Mouse (Mus musculus): ENCODE data around the gene Hoxa9. TPM values are rescaled to one million over a fixed set of nuclear protein-coding genes. Genes with fewer than 3 reads are reported as not detected.

Gene Hoxa9
- polyA plus RNA-seq, 1 experiment, result 17.7 TPM

GRCm38 (mm10) chr6:52205638-52206621, 25.0 kb downstream of the Hoxa9 start:
- H3ac ChIP-seq (ENCODE audit: control insufficient read depth, insufficient read length), result no peak overlapping the region
- H3K27me3 ChIP-seq (ENCODE audit: control insufficient read depth, insufficient read depth, insufficient read length), result no peaks in the 10 kb centered on the region
- H3K4me2 ChIP-seq (ENCODE audit: low read depth), result no peak overlapping the region
- H3K36me3 ChIP-seq (ENCODE audit: control insufficient read depth, insufficient read depth), result peaks cover 16% of the 10 kb centered on the region
- H3K4me3 ChIP-seq, result no peak overlapping the region
- TF ChIP-seq POLR2A (IDR thresholded peaks at IDR 0.05; ENCODE audit: insufficient read length, low read depth) (no peak), REST (IDR thresholded peaks at IDR 0.05; ENCODE audit: insufficient read depth, insufficient read length) (no peak), USF1 (IDR thresholded peaks at IDR 0.05; ENCODE audit: low read depth) (no peak), TCF12 (IDR thresholded peaks at IDR 0.05; ENCODE audit: insufficient read depth, poor library complexity, severe bottlenecking) (no peak), SRF (IDR thresholded peaks at IDR 0.05; ENCODE audit: control insufficient read depth, insufficient read length, low read depth) (no peak), E2F4 (IDR thresholded peaks at IDR 0.05; ENCODE audit: insufficient read depth) (no peak), TCF3 (IDR thresholded peaks at IDR 0.05; ENCODE audit: insufficient read length, low read depth) (no peak), POLR2AphosphoS2 (IDR thresholded peaks at IDR 0.05; ENCODE audit: insufficient read length, low read depth) (no peak), MAX (IDR thresholded peaks at IDR 0.05; ENCODE audit: low read depth) (no peak)
- H3K79me2 ChIP-seq (ENCODE audit: control insufficient read depth, insufficient read depth), result peaks cover 27% of the 10 kb centered on the region

DNA sequence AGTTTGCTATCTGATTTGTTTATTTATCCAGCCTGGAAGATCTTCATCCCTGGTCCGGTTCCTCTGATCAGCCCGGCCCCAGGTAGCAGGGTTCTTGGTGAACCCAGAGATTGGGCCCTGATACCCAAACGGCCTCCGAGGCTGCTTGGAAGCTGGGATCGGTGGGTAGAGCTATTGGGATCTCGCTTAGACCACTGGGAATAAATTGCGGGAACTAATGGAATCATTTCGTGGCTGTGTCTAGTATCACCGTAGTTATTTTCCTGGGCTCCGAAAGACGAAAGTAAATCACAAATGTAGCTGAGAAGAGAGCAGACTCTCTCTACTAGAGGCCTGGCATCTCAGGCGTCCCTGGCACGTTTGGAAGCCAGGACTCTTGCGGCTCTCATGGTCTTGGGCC, 25.7 kb downstream of the Hoxa9 start:
- no peaks in the 10 kb centered on the region for H3K27me3 ChIP-seq (ENCODE audit: control insufficient read depth, insufficient read depth, insufficient read length)
- H3K4me3 ChIP-seq, result no peak overlapping the region
- H3ac ChIP-seq (ENCODE audit: control insufficient read depth, insufficient read length), result no peak overlapping the region
- H3K36me3 ChIP-seq (ENCODE audit: control insufficient read depth, insufficient read depth), result peaks cover 16% of the 10 kb centered on the region
- H3K79me2 ChIP-seq (ENCODE audit: control insufficient read depth, insufficient read depth), result peaks cover 20% of the 10 kb centered on the region
- TF ChIP-seq POLR2AphosphoS2 (IDR thresholded peaks at IDR 0.05; ENCODE audit: insufficient read length, low read depth) (no peak), MYOD1 (IDR thresholded peaks at IDR 0.05; ENCODE audit: control insufficient read depth in 1 of 3, insufficient read length in 2 of 3, low read depth in 2 of 3) (no peak), CEBPB (IDR thresholded peaks at IDR 0.05; ENCODE audit: insufficient read depth, poor library complexity, severe bottlenecking) (no peak), REST (IDR thresholded peaks at IDR 0.05; ENCODE audit: insufficient read depth, insufficient read length) (no peak), E2F4 (IDR thresholded peaks at IDR 0.05; ENCODE audit: insufficient read depth) (no peak), USF1 (IDR thresholded peaks at IDR 0.05; ENCODE audit: low read depth) (no peak), MAX (IDR thresholded peaks at IDR 0.05; ENCODE audit: low read depth) (no peak), TCF3 (IDR thresholded peaks at IDR 0.05; ENCODE audit: insufficient read length, low read depth) (no peak), MYOG (IDR thresholded peaks at IDR 0.05; ENCODE audit: control insufficient read depth in 1 of 3, insufficient read depth in 1 of 3, insufficient read length in 2 of 3, low read depth in 2 of 3) (no peak), POLR2A (IDR thresholded peaks at IDR 0.05; ENCODE audit: insufficient read length, low read depth) (no peak), SRF (IDR thresholded peaks at IDR 0.05; ENCODE audit: control insufficient read depth, insufficient read length, low read depth) (no peak), TCF12 (IDR thresholded peaks at IDR 0.05; ENCODE audit: insufficient read depth, poor library complexity, severe bottlenecking) (no peak)
- no peak overlapping the region for H3K4me2 ChIP-seq (ENCODE audit: low read depth)

DNA sequence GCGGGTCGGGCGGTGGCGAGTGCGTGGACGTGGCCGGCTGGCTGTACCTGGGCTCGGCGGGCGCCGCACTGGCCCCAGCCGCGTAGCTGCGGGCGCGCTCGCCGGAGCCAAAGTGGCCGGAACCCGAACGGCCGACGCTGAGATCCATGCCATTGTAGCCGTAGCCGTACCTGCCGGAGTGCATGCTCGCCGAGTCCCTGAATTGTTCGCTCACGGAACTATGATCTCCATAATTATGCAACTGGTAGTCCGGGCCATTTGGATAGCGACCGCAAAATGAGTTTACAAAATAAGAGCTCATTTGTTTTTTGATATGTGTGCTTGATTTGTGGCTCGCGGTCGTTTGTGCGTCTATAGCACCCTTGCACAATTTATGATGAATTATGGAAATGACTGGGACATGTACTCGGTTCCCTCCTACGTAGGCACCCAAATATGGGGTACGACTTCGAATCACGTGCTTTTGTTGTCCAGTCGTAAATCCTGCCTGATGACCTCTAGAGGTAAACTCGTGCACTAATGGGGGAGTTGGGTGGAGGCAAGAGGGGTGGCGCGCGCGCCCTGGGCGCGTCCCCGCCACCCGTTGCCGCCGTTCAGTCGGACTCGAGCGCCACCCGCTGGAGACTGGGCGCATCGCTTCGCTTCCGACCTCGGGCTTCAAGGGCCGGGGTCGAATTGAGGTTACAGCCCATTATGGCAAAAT, 26.7 kb downstream of the Hoxa9 start, which contains the start of gene Hoxa5:
Hoxa5 (minus strand) TSS at position 538 of the 703 bp plus-strand sequence.
- TF ChIP-seq SRF (IDR thresholded peaks at IDR 0.05; ENCODE audit: control insufficient read depth, insufficient read length, low read depth), result no peak
- no peak for TF ChIP-seq E2F4 (IDR thresholded peaks at IDR 0.05; ENCODE audit: insufficient read depth)
- no peak for TF ChIP-seq MYOG (IDR thresholded peaks at IDR 0.05; ENCODE audit: control insufficient read depth in 1 of 3, insufficient read depth in 1 of 3, insufficient read length in 2 of 3, low read depth in 2 of 3)
- no peak for TF ChIP-seq POLR2AphosphoS2 (IDR thresholded peaks at IDR 0.05; ENCODE audit: insufficient read length, low read depth)
- no peak for TF ChIP-seq TCF12 (IDR thresholded peaks at IDR 0.05; ENCODE audit: insufficient read depth, poor library complexity, severe bottlenecking)
- Histone ChIP-seq H3K4me3 (no peak within 1 kb of the TSS), H3K36me3 (ENCODE audit: control insufficient read depth, insufficient read depth) (peaks cover 16% of the 10 kb centered on the region), H3K79me2 (ENCODE audit: control insufficient read depth, insufficient read depth) (peaks cover 10% of the 10 kb centered on the region), H3K4me2 (ENCODE audit: low read depth) (no peak within 1 kb of the TSS), H3K27me3 (ENCODE audit: control insufficient read depth, insufficient read depth, insufficient read length) (no peaks in the 10 kb centered on the region), H3ac (ENCODE audit: control insufficient read depth, insufficient read length) (no peak within 1 kb of the TSS)

DNA sequence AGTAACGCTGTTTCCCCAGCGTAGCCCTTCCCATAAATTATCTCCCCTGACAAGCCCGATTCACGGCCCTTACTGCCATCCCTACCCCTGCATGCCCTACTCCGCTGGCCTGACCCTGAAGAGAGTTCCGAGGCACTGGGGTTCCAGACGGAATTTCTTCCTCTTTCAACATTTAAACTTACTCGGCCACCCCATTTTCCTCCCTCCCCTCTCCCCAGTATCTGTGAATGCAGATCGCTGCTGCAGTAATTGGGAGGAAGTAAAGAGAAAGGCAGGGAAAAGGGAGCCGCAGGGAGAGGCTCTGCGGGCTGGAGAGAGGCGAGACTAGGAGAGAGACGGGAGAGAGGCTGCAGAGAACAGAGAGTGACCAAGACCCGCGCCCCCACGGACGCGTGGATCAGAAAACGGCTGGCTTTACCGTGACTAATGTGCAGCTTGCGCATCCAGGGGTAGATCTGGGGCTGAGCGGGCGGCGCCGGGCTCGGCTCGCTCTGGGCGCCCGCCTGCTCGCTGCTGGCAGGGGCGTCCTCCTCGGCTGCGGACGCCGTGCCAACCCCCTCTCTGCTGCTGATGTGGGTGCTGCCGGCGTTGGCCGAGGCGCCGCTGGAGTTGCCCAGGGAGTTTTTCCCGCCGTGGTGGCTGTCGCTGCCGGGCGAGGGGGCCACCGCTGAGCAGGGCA, 27.4 kb downstream of the Hoxa9 start:
- no peak overlapping the region for H3ac ChIP-seq (ENCODE audit: control insufficient read depth, insufficient read length)
- H3K4me3 ChIP-seq, result no peak overlapping the region
- peaks cover 5% of the 10 kb centered on the region for H3K79me2 ChIP-seq (ENCODE audit: control insufficient read depth, insufficient read depth)
- no peaks in the 10 kb centered on the region for H3K27me3 ChIP-seq (ENCODE audit: control insufficient read depth, insufficient read depth, insufficient read length)
- H3K4me2 ChIP-seq (ENCODE audit: low read depth), result no peak overlapping the region
- H3K36me3 ChIP-seq (ENCODE audit: control insufficient read depth, insufficient read depth), result peaks cover 16% of the 10 kb centered on the region
- TF ChIP-seq E2F4 (IDR thresholded peaks at IDR 0.05; ENCODE audit: insufficient read depth) (no peak), TCF12 (IDR thresholded peaks at IDR 0.05; ENCODE audit: insufficient read depth, poor library complexity, severe bottlenecking) (no peak), USF1 (IDR thresholded peaks at IDR 0.05; ENCODE audit: low read depth) (no peak), MYOD1 (IDR thresholded peaks at IDR 0.05; ENCODE audit: control insufficient read depth in 1 of 3, insufficient read length in 2 of 3, low read depth in 2 of 3) (no peak), SRF (IDR thresholded peaks at IDR 0.05; ENCODE audit: control insufficient read depth, insufficient read length, low read depth) (no peak), MYOG (IDR thresholded peaks at IDR 0.05; ENCODE audit: control insufficient read depth in 1 of 3, insufficient read depth in 1 of 3, insufficient read length in 2 of 3, low read depth in 2 of 3) (no peak), REST (IDR thresholded peaks at IDR 0.05; ENCODE audit: insufficient read depth, insufficient read length) (no peak), CEBPB (IDR thresholded peaks at IDR 0.05; ENCODE audit: insufficient read depth, poor library complexity, severe bottlenecking) (no peak), TCF3 (IDR thresholded peaks at IDR 0.05; ENCODE audit: insufficient read length, low read depth) (no peak), POLR2A (IDR thresholded peaks at IDR 0.05; ENCODE audit: insufficient read length, low read depth) (no peak), MAX (IDR thresholded peaks at IDR 0.05; ENCODE audit: low read depth) (no peak)
